Mouse (Mus musculus) heart, embryonic 16.5 days (tissue): ENCODE measurements at regions not wholly inside any gene's neighbourhood (a gene's known extent, or its start where the extent isn't known, plus 50 kb on each side); places are given as distances from the start of the nearest gene placed in this dataset.

Experiments
- ATAC-seq: fragments of 200-750 bp; cut with Nextera tagmentation; replicated peaks from 2 replicates; pipeline ENCODE4 v1.8.0; 2017; ENCODE audit warnings: moderate number of reproducible peaks; ENCODE audit not compliant: insufficient read depth, low FRiP score; ENCODE audit errors: extremely low read depth
- H3K27ac ChIP-seq: fragments of 300-500 bp; sonication (generic); 2 replicates; pipeline ENCODE4 v1.5.1; 2014; ENCODE audit warnings: mild to moderate bottlenecking, low read length, control low read depth, moderate library complexity
- H3K27me3 ChIP-seq: fragments of 300-500 bp; sonication (generic); 2 replicates; pipeline ENCODE4 v1.6.1; 2014; ENCODE audit warnings: low read length, mixed read lengths; ENCODE audit not compliant: control insufficient read depth, insufficient read depth
- H3K36me3 ChIP-seq: fragments of 300-500 bp; sonication (generic); 2 replicates; pipeline ENCODE4 v1.6.1; 2014; ENCODE audit not compliant: control insufficient read depth, insufficient read depth
- H3K4me1 ChIP-seq: fragments of 300-500 bp; sonication (generic); 2 replicates; pipeline ENCODE4 v1.6.1; 2014; ENCODE audit warnings: low read length, mixed read lengths; ENCODE audit not compliant: control insufficient read depth, insufficient read depth
- H3K4me2 ChIP-seq: fragments of 300-500 bp; sonication (generic); 2 replicates; pipeline ENCODE4 v1.6.1; 2014; ENCODE audit warnings: low read depth, mild to moderate bottlenecking, control low read depth, low read length
- H3K4me3 ChIP-seq: fragments of 300-500 bp; sonication (generic); 2 replicates; pipeline ENCODE4 v1.5.1; 2014; ENCODE audit warnings: mild to moderate bottlenecking, control low read depth, low read length
- H3K9ac ChIP-seq: fragments of 300-500 bp; sonication (generic); 2 replicates; pipeline ENCODE4 v1.6.1; 2014; ENCODE audit warnings: low read length, control low read depth
- H3K9me3 ChIP-seq: fragments of 300-500 bp; sonication (generic); replicated peaks from 2 replicates; pipeline ENCODE4 v1.6.1; 2016; ENCODE audit warnings: low read length; ENCODE audit not compliant: control insufficient read depth
- WGBS: fragments of 180-500 bp; shearing (Covaris S2); extraction: QIAGEN DNeasy Blood & Tissue Kit; methylation state at CpG from one replicate; pipeline ENCODE4 v1.1.7; 2014; 5-methylcytosine and 5-hydroxymethylcytosine counted together

DNA sequence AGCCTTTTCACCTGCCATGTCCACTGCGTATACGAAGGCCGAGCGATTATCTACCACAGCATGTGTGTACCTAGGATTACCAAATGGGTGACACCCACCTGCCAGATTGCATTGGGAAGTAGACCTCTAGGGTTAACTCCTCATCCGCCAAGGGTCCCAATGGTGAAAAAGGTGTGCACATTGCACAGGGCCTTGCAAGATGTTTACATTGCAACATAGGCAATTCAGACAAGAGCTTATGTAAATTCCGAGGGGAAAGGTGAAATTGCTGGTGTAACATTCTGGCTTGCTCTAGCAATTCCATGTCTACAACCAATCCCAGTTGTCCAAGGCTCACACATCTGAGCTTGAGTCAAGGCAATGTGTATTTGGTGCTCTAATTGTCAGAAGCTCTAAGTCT, 245.7 kb downstream of the Rsl24d1 start:
- Histone ChIP-seq H3K4me1 (no peaks in the 10 kb centered on the region), H3K4me3 (no peak overlapping the region), H3K9ac (no peak overlapping the region), H3K27me3 (no peaks in the 10 kb centered on the region), H3K27ac (no peak overlapping the region), H3K9me3 (no peaks in the 10 kb centered on the region), H3K4me2 (no peak overlapping the region), H3K36me3 (no peaks in the 10 kb centered on the region)
- ATAC-seq = no peak
- WGBS = 88% methylated on average over 6 of the region's 6 CpGs

- H3K27me3 ChIP-seq = no peaks in the 10 kb centered on the region
- no peak overlapping the region for H3K27ac ChIP-seq
- no peaks in the 10 kb centered on the region for H3K4me1 ChIP-seq
- H3K36me3 ChIP-seq = no peaks in the 10 kb centered on the region
- no peak overlapping the region for H3K4me3 ChIP-seq
- no peak overlapping the region for H3K9ac ChIP-seq
- 61% methylated on average over 1 of the region's 1 CpGs for WGBS
- no peak overlapping the region for H3K4me2 ChIP-seq
- no peaks in the 10 kb centered on the region for H3K9me3 ChIP-seq
- no peak for ATAC-seq
Observed at GRCm38 (mm10) chr9:73380768-73381167, 267.5 kb downstream of the Rsl24d1 start.

DNA sequence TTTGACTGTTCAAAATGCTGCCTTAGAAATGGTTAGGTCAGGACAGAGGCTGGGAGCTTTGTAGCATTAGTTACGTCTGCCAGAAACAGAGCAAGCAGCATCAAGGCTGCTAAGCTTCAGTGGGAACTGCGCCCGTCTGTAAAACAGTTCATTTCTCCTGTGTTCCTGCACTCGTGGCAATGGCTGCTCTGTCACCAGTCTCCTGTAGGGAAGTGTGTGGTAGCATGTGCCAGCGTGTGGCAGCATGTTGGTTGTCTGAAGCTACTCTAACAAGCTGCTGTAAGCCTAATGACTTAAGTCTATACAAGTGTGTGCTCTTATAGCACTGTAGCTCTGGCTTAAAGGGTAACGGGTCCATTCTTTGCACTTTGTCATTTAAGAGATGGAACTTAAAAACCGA, 278.8 kb downstream of the Rsl24d1 start:
- Histone ChIP-seq H3K27ac (no peak overlapping the region), H3K9ac (no peak overlapping the region), H3K9me3 (no peaks in the 10 kb centered on the region), H3K4me2 (no peak overlapping the region), H3K4me3 (no peak overlapping the region), H3K4me1 (no peaks in the 10 kb centered on the region), H3K36me3 (no peaks in the 10 kb centered on the region), H3K27me3 (no peaks in the 10 kb centered on the region)
- no peak for ATAC-seq
- WGBS = 79% methylated on average over 7 of the region's 7 CpGs

GRCm38 (mm10) chr9:73413367-73413930, 300.2 kb downstream of the Rsl24d1 start:
- Histone ChIP-seq H3K27ac (no peak overlapping the region), H3K9me3 (no peaks in the 10 kb centered on the region), H3K27me3 (no peaks in the 10 kb centered on the region), H3K36me3 (no peaks in the 10 kb centered on the region), H3K4me3 (no peak overlapping the region), H3K9ac (no peak overlapping the region), H3K4me1 (no peaks in the 10 kb centered on the region), H3K4me2 (no peak overlapping the region)
- ATAC-seq = no peak
- WGBS = 76% methylated on average over 8 of the region's 8 CpGs

- ATAC-seq = no peak
Observed at GRCm38 (mm10) chr9:73416084-73416777, 303.0 kb downstream of the Rsl24d1 start.

More at GRCm38 (mm10) chr9:73416084-73416777, 303.0 kb downstream of the Rsl24d1 start:
- Histone ChIP-seq H3K4me2 (no peak overlapping the region), H3K4me1 (no peaks in the 10 kb centered on the region), H3K4me3 (no peak overlapping the region), H3K27ac (no peak overlapping the region), H3K27me3 (no peaks in the 10 kb centered on the region), H3K36me3 (no peaks in the 10 kb centered on the region), H3K9me3 (no peaks in the 10 kb centered on the region; the same call in 1 of the 2 replicates), H3K9ac (no peak overlapping the region)
- WGBS = 81% methylated on average over 10 of the region's 10 CpGs
